Mouse (Mus musculus): ENCODE results near the gene Il1r1. TPM values are rescaled to one million over a fixed set of nuclear protein-coding genes. Genes with fewer than 3 reads are reported as not detected.
A peak's percentile ranks its signal among the peaks of the same experiment; 100 is the strongest.

Gene Il1r1
- polyA plus RNA-seq (2012; rRNA removed) = 2.1 and 3.3 TPM in 2 replicates

GRCm38 (mm10) chr1:40224539-40225284 is at the start of gene Il1r1:
Gene Il1r1 (plus strand): TSS chr1:40225080.
- peak; percentile 55 for DNase-seq (ENCODE audit: low read depth, low spot score)
- 12% methylated on average over 12 of the region's 12 CpGs for WGBS

GRCm38 (mm10) chr1:40175123-40175522 is 49.8 kb upstream of the Il1r1 start:
- 79% methylated on average over 5 of the region's 5 CpGs for WGBS

GRCm38 (mm10) chr1:40175797-40176196 is 49.1 kb upstream of the Il1r1 start:
- WGBS = 82% methylated on average over 1 of the region's 1 CpGs
- DNase-seq (ENCODE audit: low read depth, low spot score) = no peak

More at GRCm38 (mm10) chr1:40175123-40175522, 49.8 kb upstream of the Il1r1 start:
- DNase-seq (ENCODE audit: low read depth, low spot score) = no peak

GRCm38 (mm10) chr1:40179031-40179430 is 45.8 kb upstream of the Il1r1 start:
- DNase-seq (ENCODE audit: low read depth, low spot score) = no peak
- WGBS = 70% methylated on average over 4 of the region's 4 CpGs

- no peak for DNase-seq (ENCODE audit: low read depth, low spot score)
- 61% methylated on average over 1 of the region's 1 CpGs for WGBS
These were observed 45.4 kb upstream of the Il1r1 start for GRCm38 (mm10) chr1:40179493-40179892.

- no peak for DNase-seq (ENCODE audit: low read depth, low spot score)
- 84% methylated on average over 2 of the region's 2 CpGs for WGBS
These were observed 44.0 kb upstream of the Il1r1 start for GRCm38 (mm10) chr1:40180861-40181260.

- WGBS = 71% methylated on average over 3 of the region's 3 CpGs
- DNase-seq (ENCODE audit: low read depth, low spot score) = no peak
These were observed 43.2 kb upstream of the Il1r1 start for GRCm38 (mm10) chr1:40181716-40182115.

GRCm38 (mm10) chr1:40183410-40183809 is 41.5 kb upstream of the Il1r1 start:
- DNase-seq (ENCODE audit: low read depth, low spot score) = no peak

GRCm38 (mm10) chr1:40187961-40188360 is 36.9 kb upstream of the Il1r1 start:
- WGBS = 67% methylated on average over 1 of the region's 1 CpGs
- no peak for DNase-seq (ENCODE audit: low read depth, low spot score)

- no peak for DNase-seq (ENCODE audit: low read depth, low spot score)
- 71% methylated on average over 5 of the region's 5 CpGs for WGBS
These were observed 34.9 kb upstream of the Il1r1 start for GRCm38 (mm10) chr1:40190025-40190424.

- DNase-seq (ENCODE audit: low read depth, low spot score) = no peak
- 80% methylated on average over 5 of the region's 5 CpGs for WGBS
These were observed 34.0 kb upstream of the Il1r1 start for GRCm38 (mm10) chr1:40190837-40191236.

GRCm38 (mm10) chr1:40194279-40194678 is 30.6 kb upstream of the Il1r1 start:
- DNase-seq (ENCODE audit: low read depth, low spot score) = peak; percentile 46
- 41% methylated on average over 2 of the region's 2 CpGs for WGBS

GRCm38 (mm10) chr1:40213337-40214159 is 11.3 kb upstream of the Il1r1 start:
- 86% methylated on average over 4 of the region's 4 CpGs for WGBS
- DNase-seq (ENCODE audit: low read depth, low spot score) = no peak

- 85% methylated on average over 5 of the region's 5 CpGs for WGBS
- DNase-seq (ENCODE audit: low read depth, low spot score) = no peak
These were observed 7.4 kb upstream of the Il1r1 start for GRCm38 (mm10) chr1:40217521-40217920.

GRCm38 (mm10) chr1:40218603-40219002 is 6.3 kb upstream of the Il1r1 start:
- DNase-seq (ENCODE audit: low read depth, low spot score) = no peak
- WGBS = 35% methylated on average over 3 of the region's 3 CpGs

- WGBS = 67% methylated on average over 1 of the region's 1 CpGs
- DNase-seq (ENCODE audit: low read depth, low spot score) = no peak
These were observed 4.3 kb upstream of the Il1r1 start for GRCm38 (mm10) chr1:40220549-40220948.

- WGBS = 15% methylated on average over 4 of the region's 4 CpGs
- DNase-seq (ENCODE audit: low read depth, low spot score) = no peak
These were observed 3.0 kb upstream of the Il1r1 start for GRCm38 (mm10) chr1:40221864-40222263.

GRCm38 (mm10) chr1:40222680-40223079 is 2.2 kb upstream of the Il1r1 start:
- WGBS = 82% methylated on average over 8 of the region's 8 CpGs

GRCm38 (mm10) chr1:40223591-40223990 is 1.3 kb upstream of the Il1r1 start:
- no peak for DNase-seq (ENCODE audit: low read depth, low spot score)
- 95% methylated on average over 2 of the region's 2 CpGs for WGBS

More at GRCm38 (mm10) chr1:40222680-40223079, 2.2 kb upstream of the Il1r1 start:
- DNase-seq (ENCODE audit: low read depth, low spot score) = no peak

- DNase-seq (ENCODE audit: low read depth, low spot score) = no peak
These were observed 700 bp downstream of the Il1r1 start for GRCm38 (mm10) chr1:40225580-40225979.

GRCm38 (mm10) chr1:40229033-40229432 is 4.2 kb downstream of the Il1r1 start:
- WGBS = 77% methylated on average over 3 of the region's 3 CpGs
- DNase-seq (ENCODE audit: low read depth, low spot score) = no peak

More at GRCm38 (mm10) chr1:40225580-40225979, 700 bp downstream of the Il1r1 start:
- WGBS = 55% methylated on average over 2 of the region's 2 CpGs
